In genomic region chr11:85829520-85830440, GRCm38 (mm10) we compare ENCODE assay signal across 8 mouse cellular contexts. TPM values are rescaled to one million over a fixed set of nuclear protein-coding genes. Genes with fewer than 3 reads are reported as not detected.
DNase-seq lines count a peak whose midpoint lies in the region; ATAC-seq and TF ChIP-seq lines count a peak whose summit lies in the region.

No protein-coding gene starts in this region.

- no peak for TF ChIP-seq EP300 in liver, postnatal 0 days (IDR thresholded peaks at IDR 0.05; ENCODE audit: low read depth)

- H3K27me3 ChIP-seq in hindbrain, embryonic 12.5 days, result peaks cover 89% of the 10 kb centered on the region
- H3K27me3 ChIP-seq in liver, postnatal 0 days (ENCODE audit: insufficient read depth, low read length), result peaks cover 89% of the 10 kb centered on the region

- H3K36me3 ChIP-seq in hindbrain, embryonic 12.5 days, result no peaks in the 10 kb centered on the region
- no peaks in the 10 kb centered on the region for H3K36me3 ChIP-seq in liver, postnatal 0 days (replicated peaks; ENCODE audit: insufficient read depth, low read length)

- H3K4me3 ChIP-seq in hindbrain, embryonic 12.5 days, result peak overlapping the region; percentile 28
- peak overlapping the region; percentile 11; the same call in 1 of the 2 replicates for H3K4me3 ChIP-seq in liver, postnatal 0 days (ENCODE audit: low read depth, low read length)

- no peaks in the 10 kb centered on the region for H3K9me3 ChIP-seq in hindbrain, embryonic 12.5 days (replicated peaks)
- H3K9me3 ChIP-seq in liver, postnatal 0 days (ENCODE audit: low read length), result no peaks in the 10 kb centered on the region

- peak overlapping the region; percentile 19; the same call in 1 of the 2 replicates for H3K9ac ChIP-seq in hindbrain, embryonic 12.5 days
- no peak overlapping the region for H3K9ac ChIP-seq in liver, postnatal 0 days (replicated peaks)

- H3K27ac ChIP-seq in hindbrain, embryonic 12.5 days, result 0 out of 2 replicates have a peak overlapping the region, but pooled peaks have one; percentile 35
- H3K27ac ChIP-seq in liver, postnatal 0 days (ENCODE audit: low read depth), result no peak overlapping the region

- WGBS in hindbrain, embryonic 12.5 days, result under 1% methylated on average over 50 of the region's 61 CpGs
- 4% methylated on average over 59 of the region's 61 CpGs for WGBS in liver, postnatal 0 days (ENCODE audit: insufficient replicate concordance)

- peak overlapping the region; percentile 51 for H3K4me2 ChIP-seq in hindbrain, embryonic 12.5 days (replicated peaks)
- H3K4me2 ChIP-seq in liver, postnatal 0 days (ENCODE audit: low read depth, low read length), result peak overlapping the region; percentile 55

- no peak for ATAC-seq in hindbrain, embryonic 12.5 days (ENCODE audit: low FRiP score)
- ATAC-seq in liver, postnatal 0 days, result no peak

- no peak for TF ChIP-seq CTCF in liver, postnatal 0 days (IDR thresholded peaks at IDR 0.05; ENCODE audit: low read depth)

- H3K4me1 ChIP-seq in hindbrain, embryonic 12.5 days, result peaks cover 43% of the 10 kb centered on the region
- H3K4me1 ChIP-seq in liver, postnatal 0 days (ENCODE audit: insufficient read depth), result peaks cover 15% of the 10 kb centered on the region

- peak; percentile 10 for DNase-seq in right cerebral cortex, postnatal 25 days
- no peak for DNase-seq in right cerebral cortex, postnatal 14 days
- peak; percentile 18 for DNase-seq in liver, postnatal 0 days
- DNase-seq in left cerebral cortex, adult 18-20 months (ENCODE audit: low spot score in 2 of 2), result no peak
- no peak for DNase-seq in layer of hippocampus, adult 9-10 months (ENCODE audit: low spot score)
- no peak for DNase-seq in cerebellum, adult 18-20 months
- no peak for DNase-seq in thymus, postnatal 0 days (ENCODE audit: low spot score)

RNA-seq across cellular contexts. Expression of gene Tbx2, which starts 2.6 kb away (rescaled TPM):
- polyA plus RNA-seq in hindbrain, embryonic 12.5 days (2016; fragmentation: Nextera tagmentation; extraction: Ambion mirVana), result 3.8 and 4.9 TPM in 2 replicates
- 0.66 and 0.75 TPM in 2 replicates for polyA plus RNA-seq in liver, postnatal 0 days (2015; fragmentation: Nextera tagmentation; extraction: Ambion mirVana)
- total RNA-seq in left cerebral cortex, adult 18-20 months (2021), result 1 to 10 TPM; 1.3 to 1.5 TPM
- polyA plus RNA-seq in thymus, postnatal 0 days (2015; fragmentation: Nextera tagmentation; extraction: Ambion mirVana), result 0.58 and 1.0 TPM in 2 replicates

RNA-seq across cellular contexts. Expression of gene Gm11444, which starts 20.4 kb away (rescaled TPM):
- not detected in 2 replicates for polyA plus RNA-seq in hindbrain, embryonic 12.5 days (2016; fragmentation: Nextera tagmentation; extraction: Ambion mirVana)
- not detected in 2 replicates for polyA plus RNA-seq in liver, postnatal 0 days (2015; fragmentation: Nextera tagmentation; extraction: Ambion mirVana)
- total RNA-seq in left cerebral cortex, adult 18-20 months (2021), result not detected
- not detected in 2 replicates for polyA plus RNA-seq in thymus, postnatal 0 days (2015; fragmentation: Nextera tagmentation; extraction: Ambion mirVana)

RNA-seq across cellular contexts. Expression of gene Tbx4, which starts 56.4 kb away (rescaled TPM):
- polyA plus RNA-seq in hindbrain, embryonic 12.5 days (2016; fragmentation: Nextera tagmentation; extraction: Ambion mirVana), result 0.57 and 0.94 TPM in 2 replicates
- polyA plus RNA-seq in liver, postnatal 0 days (2015; fragmentation: Nextera tagmentation; extraction: Ambion mirVana), result not detected in 2 replicates
- under 1 TPM in 1 of 2 experiments, not detected in 1; 0.14 TPM for total RNA-seq in left cerebral cortex, adult 18-20 months (2021)
- 0.04 TPM in 1 of 2 replicates, not detected in the other for polyA plus RNA-seq in thymus, postnatal 0 days (2015; fragmentation: Nextera tagmentation; extraction: Ambion mirVana)

Comparison
In these comparisons a context has a peak if more than half of its experiments do, and no peak if none do; other contexts are left out.
1. DNase-seq: peak in right cerebral cortex, postnatal 25 days (single experiment) and liver, postnatal 0 days (single experiment); none in right cerebral cortex, postnatal 14 days (single experiment), left cerebral cortex, adult 18-20 months (0 of 2), layer of hippocampus, adult 9-10 months (single experiment), cerebellum, adult 18-20 months (0 of 2) and thymus, postnatal 0 days (single experiment).